Mouse (Mus musculus) hindbrain, embryonic 11.5 days (tissue): ENCODE results near the gene Coq3. TPM values are rescaled to one million over a fixed set of nuclear protein-coding genes. Genes with fewer than 3 reads are reported as not detected.

Experiments used
- ATAC-seq: fragments of 200-750 bp; cut with Nextera tagmentation; 2 replicates; pipeline ENCODE4 v1.8.0; 2017; ENCODE audit warnings: mild to moderate bottlenecking, moderate TSS enrichment, moderate library complexity; ENCODE audit not compliant: low FRiP score
- DNase-seq: peaks from one replicate; pipeline ENCODE4 v3.0.0-alpha.2; 2015; ENCODE audit warnings: low spot score
- H3K27ac ChIP-seq: fragments of 300-500 bp; sonication (generic); 2 replicates; pipeline ENCODE4 v1.5.1; 2014; ENCODE audit warnings: mild to moderate bottlenecking, low read depth, low read length
- H3K27me3 ChIP-seq: fragments of 300-500 bp; sonication (generic); 2 replicates; pipeline ENCODE4 v1.6.1; 2014; ENCODE audit warnings: mild to moderate bottlenecking, low read length, moderate library complexity, mixed read lengths; ENCODE audit not compliant: control insufficient read depth, insufficient read depth
- H3K36me3 ChIP-seq: fragments of 300-500 bp; sonication (generic); 2 replicates; pipeline ENCODE4 v1.6.1; 2014; ENCODE audit warnings: mild to moderate bottlenecking, low read length, moderate library complexity, mixed read lengths; ENCODE audit not compliant: control insufficient read depth, insufficient read depth
- H3K4me1 ChIP-seq: fragments of 300-500 bp; sonication (generic); replicated peaks from 2 replicates; pipeline ENCODE4 v1.6.1; 2014; ENCODE audit warnings: low read length, mixed read lengths; ENCODE audit not compliant: control insufficient read depth, insufficient read depth
- H3K4me2 ChIP-seq: fragments of 300-500 bp; sonication (generic); replicated peaks from 2 replicates; pipeline ENCODE4 v1.6.1; 2014; ENCODE audit warnings: mild to moderate bottlenecking, low read depth, low read length
- H3K4me3 ChIP-seq: fragments of 300-500 bp; sonication (generic); 2 replicates; pipeline ENCODE4 v1.5.1; 2014; ENCODE audit warnings: low read depth, low read length
- H3K9ac ChIP-seq: fragments of 300-500 bp; sonication (generic); 2 replicates; pipeline ENCODE4 v1.6.1; 2014; ENCODE audit warnings: low read depth, low read length
- H3K9me3 ChIP-seq: fragments of 300-500 bp; sonication (generic); 2 replicates; pipeline ENCODE4 v1.6.1; 2016; ENCODE audit warnings: low read length; ENCODE audit not compliant: control insufficient read depth
- WGBS: fragments of 180-500 bp; shearing (Covaris S2); extraction: QIAGEN DNeasy Blood & Tissue Kit; methylation state at CpG from one replicate; pipeline ENCODE4 v1.1.7; 2014; 5-methylcytosine and 5-hydroxymethylcytosine counted together
- polyA plus RNA-seq: library from polyadenylated mRNA; unstranded; fragments of >200 nt; fragmentation: Nextera tagmentation; extraction: Ambion mirVana; gene quantifications from 2 replicates; pipeline ENCODE4 v1.2.1, GENCODE M21; 2014

Coq3 gene
- 11.7 and 12.5 TPM in 2 replicates for polyA plus RNA-seq

- Histone ChIP-seq H3K4me3 (peak within 1 kb of the TSS; percentile 64), H3K36me3 (no peaks in the 10 kb centered on the region), H3K9ac (peak within 1 kb of the TSS; percentile 75), H3K27me3 (no peaks in the 10 kb centered on the region), H3K9me3 (no peaks in the 10 kb centered on the region), H3K27ac (peak within 1 kb of the TSS; percentile 87), H3K4me2 (peak within 1 kb of the TSS; percentile 46), H3K4me1 (no peaks in the 10 kb centered on the region)
- WGBS: under 1% methylated on average over 51 of the region's 51 CpGs
- ATAC-seq (peak; percentile 94), DNase-seq (peak; percentile 85)
Measured at GRCm38 (mm10) chr4:21879565-21880220, at the start of gene Coq3. Gene Coq3 (plus strand): TSS chr4:21879673.

- Histone ChIP-seq H3K4me1 (no peaks in the 10 kb centered on the region), H3K27ac (no peak overlapping the region), H3K9ac (no peak overlapping the region), H3K27me3 (no peaks in the 10 kb centered on the region), H3K36me3 (no peaks in the 10 kb centered on the region), H3K4me2 (no peak overlapping the region), H3K9me3 (no peaks in the 10 kb centered on the region), H3K4me3 (no peak overlapping the region)
- ATAC-seq (no peak), DNase-seq (no peak)
- WGBS: 91% methylated on average over 8 of the region's 8 CpGs
Measured at GRCm38 (mm10) chr4:21832844-21833243, 46.6 kb upstream of the Coq3 start.

GRCm38 (mm10) chr4:21847481-21848286, 31.8 kb upstream of the Coq3 start, which contains the start of gene Pnisr:
Gene Pnisr (plus strand): TSS chr4:21847583.
- ATAC-seq: peak; percentile 98
- under 1% methylated on average over 50 of the region's 50 CpGs for WGBS

GRCm38 (mm10) chr4:21848287-21848630, 31.2 kb upstream of the Coq3 start:
- ATAC-seq (peak; percentile 90), DNase-seq (peak; percentile 93)
- Histone ChIP-seq H3K4me2 (peak overlapping the region; percentile 15), H3K27ac (peak overlapping the region; percentile 95), H3K4me3 (peak overlapping the region; percentile 82), H3K4me1 (0 out of 2 replicates have a peak, but pooled peaks cover 5% of the 10 kb centered on the region), H3K27me3 (no peaks in the 10 kb centered on the region), H3K36me3 (no peaks in the 10 kb centered on the region), H3K9ac (peak overlapping the region; percentile 94), H3K9me3 (no peaks in the 10 kb centered on the region)
- WGBS: 0% methylated on average over 24 of the region's 24 CpGs

More at GRCm38 (mm10) chr4:21847481-21848286, 31.8 kb upstream of the Coq3 start, which contains the start of gene Pnisr:
- no peaks in the 10 kb centered on the region for H3K27me3 ChIP-seq
- DNase-seq: peak; percentile 97
- peak within 1 kb of the TSS; percentile 46 for H3K4me2 ChIP-seq
- peak within 1 kb of the TSS; percentile 82 for H3K4me3 ChIP-seq
- H3K27ac ChIP-seq: peak within 1 kb of the TSS; percentile 95
- H3K4me1 ChIP-seq: 0 out of 2 replicates have a peak, but pooled peaks cover 5% of the 10 kb centered on the region
- no peaks in the 10 kb centered on the region for H3K36me3 ChIP-seq
- H3K9me3 ChIP-seq: no peaks in the 10 kb centered on the region
- peak within 1 kb of the TSS; percentile 94 for H3K9ac ChIP-seq

GRCm38 (mm10) chr4:21857481-21857880, 22.0 kb upstream of the Coq3 start:
- Histone ChIP-seq H3K4me2 (no peak overlapping the region), H3K27me3 (no peaks in the 10 kb centered on the region), H3K9me3 (no peaks in the 10 kb centered on the region), H3K4me1 (no peaks in the 10 kb centered on the region), H3K4me3 (no peak overlapping the region), H3K9ac (no peak overlapping the region), H3K36me3 (peaks cover 6% of the 10 kb centered on the region; the same call in 1 of the 2 replicates), H3K27ac (no peak overlapping the region)
- no peak for ATAC-seq
- DNase-seq: no peak
- WGBS: 70% methylated on average over 1 of the region's 1 CpGs

- no peaks in the 10 kb centered on the region for H3K4me1 ChIP-seq
- no peak for ATAC-seq
Measured at GRCm38 (mm10) chr4:21865226-21865625, 14.2 kb upstream of the Coq3 start.

GRCm38 (mm10) chr4:21878776-21879175, 697 bp upstream of the Coq3 start:
- WGBS: 32% methylated on average over 6 of the region's 6 CpGs

More at GRCm38 (mm10) chr4:21865226-21865625, 14.2 kb upstream of the Coq3 start:
- no peak overlapping the region for H3K4me3 ChIP-seq
- no peak overlapping the region for H3K27ac ChIP-seq
- no peak overlapping the region for H3K4me2 ChIP-seq
- H3K9ac ChIP-seq: no peak overlapping the region
- no peaks in the 10 kb centered on the region for H3K27me3 ChIP-seq
- WGBS: 93% methylated on average over 1 of the region's 1 CpGs
- no peak for DNase-seq
- peaks cover 15% of the 10 kb centered on the region for H3K36me3 ChIP-seq
- no peaks in the 10 kb centered on the region for H3K9me3 ChIP-seq

GRCm38 (mm10) chr4:21882806-21883205, 3.3 kb downstream of the Coq3 start:
- Histone ChIP-seq H3K9me3 (no peaks in the 10 kb centered on the region), H3K27ac (no peak overlapping the region), H3K4me3 (no peak overlapping the region), H3K9ac (no peak overlapping the region), H3K4me2 (no peak overlapping the region), H3K36me3 (no peaks in the 10 kb centered on the region), H3K27me3 (no peaks in the 10 kb centered on the region), H3K4me1 (no peaks in the 10 kb centered on the region)
- ATAC-seq: no peak
- DNase-seq: no peak
- 94% methylated on average over 6 of the region's 6 CpGs for WGBS

More at GRCm38 (mm10) chr4:21878776-21879175, 697 bp upstream of the Coq3 start:
- H3K27ac ChIP-seq: no peak overlapping the region
- no peak for DNase-seq
- H3K4me2 ChIP-seq: peak overlapping the region; percentile 46
- no peaks in the 10 kb centered on the region for H3K9me3 ChIP-seq
- peak overlapping the region; percentile 64; the same call in 1 of the 2 replicates for H3K4me3 ChIP-seq
- no peak for ATAC-seq
- no peaks in the 10 kb centered on the region for H3K4me1 ChIP-seq
- no peaks in the 10 kb centered on the region for H3K36me3 ChIP-seq
- H3K9ac ChIP-seq: no peak overlapping the region
- H3K27me3 ChIP-seq: no peaks in the 10 kb centered on the region
